Mouse (Mus musculus) liver, embryonic 11.5 days (tissue): Measurements from ENCODE around the gene 1700013F07Rik. TPM values are rescaled to one million over a fixed set of nuclear protein-coding genes. Genes with fewer than 3 reads are reported as not detected.
"Not testable (repeated sequence)": the region's sequence is repeated elsewhere in the genome, so short reads cannot be mapped to it uniquely, and the experiment has no call there.

Experiments used
- ATAC-seq: fragments of 200-750 bp; cut with Nextera tagmentation; replicated peaks from 2 replicates; pipeline ENCODE4 v1.8.0; 2017; ENCODE audit warnings: moderate number of reproducible peaks, mild to moderate bottlenecking, moderate TSS enrichment, moderate library complexity; ENCODE audit not compliant: low FRiP score
- DNase-seq: peaks from one replicate; pipeline ENCODE4 v3.0.0-alpha.2; 2017; ENCODE audit warnings: low spot score
- H3K27ac ChIP-seq: fragments of 300-500 bp; sonication (generic); 2 replicates; pipeline ENCODE4 v1.5.1; 2014; ENCODE audit warnings: mild to moderate bottlenecking, low read depth, low read length, control low read depth
- H3K27me3 ChIP-seq: fragments of 300-500 bp; sonication (generic); replicated peaks from 2 replicates; pipeline ENCODE4 v1.6.1; 2014; ENCODE audit warnings: low read length, mixed read lengths; ENCODE audit not compliant: control insufficient read depth, insufficient read depth
- H3K36me3 ChIP-seq: fragments of 300-500 bp; sonication (generic); 2 replicates; pipeline ENCODE4 v1.6.1; 2014; ENCODE audit warnings: mild to moderate bottlenecking, low read length, moderate library complexity, mixed read lengths; ENCODE audit not compliant: control insufficient read depth, insufficient read depth
- H3K4me1 ChIP-seq: fragments of 300-500 bp; sonication (generic); replicated peaks from 2 replicates; pipeline ENCODE4 v1.6.1; 2014; ENCODE audit warnings: low read length, mixed read lengths; ENCODE audit not compliant: control insufficient read depth, insufficient read depth
- H3K4me2 ChIP-seq: fragments of 300-500 bp; sonication (generic); 2 replicates; pipeline ENCODE4 v1.6.1; 2014; ENCODE audit warnings: mild to moderate bottlenecking, control low read depth, moderate library complexity
- H3K4me3 ChIP-seq: fragments of 300-500 bp; sonication (generic); 2 replicates; pipeline ENCODE4 v1.5.1; 2014; ENCODE audit warnings: low read depth, low read length, control low read depth
- H3K9ac ChIP-seq: fragments of 300-500 bp; sonication (generic); 2 replicates; pipeline ENCODE4 v1.6.1; 2014; ENCODE audit warnings: low read depth, low read length, control low read depth
- H3K9me3 ChIP-seq: fragments of 300-500 bp; sonication (generic); 2 replicates; pipeline ENCODE4 v1.6.1; 2016; ENCODE audit warnings: low read length, inconsistent platforms, mixed read lengths; ENCODE audit not compliant: control insufficient read depth
- WGBS: fragments of 180-500 bp; shearing (Covaris S2); extraction: QIAGEN DNeasy Blood & Tissue Kit; methylation state at CpG from one replicate; pipeline ENCODE4 v1.1.7; 2014; 5-methylcytosine and 5-hydroxymethylcytosine counted together
- polyA plus RNA-seq: library from polyadenylated mRNA; unstranded; fragments of >200 nt; fragmentation: Nextera tagmentation; extraction: Ambion mirVana; gene quantifications from 2 replicates; pipeline ENCODE4 v1.2.1, GENCODE M21; 2014

The 1700013F07Rik gene
- not detected in 2 replicates for polyA plus RNA-seq

- H3K4me2 ChIP-seq: no peak within 1 kb of the TSS
- H3K4me3 ChIP-seq: no peak within 1 kb of the TSS
- H3K9me3 ChIP-seq: no peaks in the 10 kb centered on the region
- H3K9ac ChIP-seq: no peak within 1 kb of the TSS
- H3K27ac ChIP-seq: no peak within 1 kb of the TSS
- DNase-seq: no peak
- H3K27me3 ChIP-seq: peaks cover 23% of the 10 kb centered on the region
- no peak for ATAC-seq
- peaks cover 8% of the 10 kb centered on the region for H3K4me1 ChIP-seq
- no peaks in the 10 kb centered on the region for H3K36me3 ChIP-seq
- 68% methylated on average over 6 of the region's 6 CpGs for WGBS
Observed at GRCm38 (mm10) chr3:108533951-108534350, at the start of gene 1700013F07Rik. TSS of gene 1700013F07Rik (plus strand) at chr3:108534150.

- H3K4me3 ChIP-seq: no peak overlapping the region
- H3K9me3 ChIP-seq: no peaks in the 10 kb centered on the region
- 78% methylated on average over 4 of the region's 4 CpGs for WGBS
- no peaks in the 10 kb centered on the region for H3K36me3 ChIP-seq
- H3K4me2 ChIP-seq: no peak overlapping the region
- H3K4me1 ChIP-seq: no peaks in the 10 kb centered on the region
- no peaks in the 10 kb centered on the region for H3K27me3 ChIP-seq
- DNase-seq (no peak), ATAC-seq (no peak)
- H3K27ac ChIP-seq: no peak overlapping the region
- H3K9ac ChIP-seq: no peak overlapping the region
Observed at GRCm38 (mm10) chr3:108484749-108485148, 49.2 kb upstream of the 1700013F07Rik start.

DNA sequence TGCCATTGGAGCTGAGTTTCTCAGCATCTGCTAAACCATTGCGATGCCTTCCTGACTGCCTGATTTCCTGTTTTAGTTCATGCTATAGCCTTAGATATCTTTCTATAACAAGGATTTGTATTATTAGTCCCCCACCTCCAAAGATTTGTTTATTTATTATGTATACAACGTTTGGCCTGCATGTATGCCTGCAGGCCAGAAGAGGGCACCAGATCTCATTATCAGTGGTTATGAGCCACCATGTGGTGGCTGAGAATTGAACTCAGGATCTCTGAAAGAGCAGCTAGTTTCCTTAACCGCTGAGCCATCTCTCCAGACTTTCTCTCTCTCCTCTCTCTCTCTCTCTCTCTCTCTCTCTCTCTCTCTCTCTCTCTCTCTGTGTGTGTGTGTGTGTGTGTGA is 44.0 kb upstream of the 1700013F07Rik start:
- Histone ChIP-seq H3K27ac (no peak overlapping the region), H3K36me3 (no peaks in the 10 kb centered on the region), H3K4me3 (no peak overlapping the region), H3K27me3 (no peaks in the 10 kb centered on the region; the same call in 1 of the 2 replicates), H3K9ac (no peak overlapping the region), H3K9me3 (no peaks in the 10 kb centered on the region), H3K4me1 (no peaks in the 10 kb centered on the region), H3K4me2 (no peak overlapping the region)
- no peak for ATAC-seq
- 39% methylated on average over 3 of the region's 3 CpGs for WGBS
- DNase-seq: no peak

GRCm38 (mm10) chr3:108494861-108495474 is 39.0 kb upstream of the 1700013F07Rik start:
- no peak for ATAC-seq
- no peaks in the 10 kb centered on the region; the same call in 1 of the 2 replicates for H3K27me3 ChIP-seq
- no peaks in the 10 kb centered on the region for H3K4me1 ChIP-seq
- no peaks in the 10 kb centered on the region for H3K9me3 ChIP-seq
- H3K36me3 ChIP-seq: no peaks in the 10 kb centered on the region
- no peak overlapping the region for H3K27ac ChIP-seq
- no peak overlapping the region for H3K4me3 ChIP-seq
- H3K9ac ChIP-seq: no peak overlapping the region
- 78% methylated on average over 9 of the region's 9 CpGs for WGBS
- DNase-seq: no peak
- no peak overlapping the region for H3K4me2 ChIP-seq

GRCm38 (mm10) chr3:108495486-108495885 is 38.5 kb upstream of the 1700013F07Rik start:
- H3K4me1 ChIP-seq: no peaks in the 10 kb centered on the region
- WGBS: 51% methylated on average over 4 of the region's 4 CpGs
- H3K36me3 ChIP-seq: no peaks in the 10 kb centered on the region
- no peak overlapping the region for H3K27ac ChIP-seq
- no peak overlapping the region for H3K9ac ChIP-seq
- ATAC-seq (no peak), DNase-seq (no peak)
- H3K4me2 ChIP-seq: no peak overlapping the region
- no peaks in the 10 kb centered on the region for H3K9me3 ChIP-seq
- no peak overlapping the region for H3K4me3 ChIP-seq
- no peaks in the 10 kb centered on the region; the same call in 1 of the 2 replicates for H3K27me3 ChIP-seq

- no peak overlapping the region for H3K4me2 ChIP-seq
- H3K4me1 ChIP-seq: no peaks in the 10 kb centered on the region
- no peak overlapping the region for H3K9ac ChIP-seq
- DNase-seq (no peak), ATAC-seq (no peak)
- no peaks in the 10 kb centered on the region for H3K36me3 ChIP-seq
- H3K4me3 ChIP-seq: no peak overlapping the region
- H3K9me3 ChIP-seq: no peaks in the 10 kb centered on the region
- WGBS: 39% methylated on average over 9 of the region's 9 CpGs
- H3K27me3 ChIP-seq: no peaks in the 10 kb centered on the region
- no peak overlapping the region for H3K27ac ChIP-seq
Observed at GRCm38 (mm10) chr3:108497602-108498001, 36.3 kb upstream of the 1700013F07Rik start.

DNA sequence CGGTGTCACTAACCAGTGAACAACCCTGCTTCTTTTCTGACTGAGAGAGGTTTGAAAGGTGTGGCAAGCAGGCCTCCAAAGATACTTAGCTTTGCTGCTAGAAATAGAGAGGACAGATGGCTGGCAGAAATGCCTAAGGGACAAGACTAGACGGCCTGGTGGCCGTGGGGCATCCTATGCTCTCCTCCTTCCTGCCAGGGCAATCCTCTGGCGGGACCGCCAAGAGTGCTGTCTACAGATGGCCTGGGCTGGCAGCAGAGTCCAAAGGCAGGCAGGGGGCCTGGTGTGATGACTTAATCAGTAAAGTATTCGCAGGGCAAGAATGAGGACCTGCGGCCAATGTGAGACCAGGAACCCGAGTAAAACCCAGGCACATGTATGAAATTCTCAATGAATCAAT is 34.1 kb upstream of the 1700013F07Rik start:
- H3K9me3 ChIP-seq: no peaks in the 10 kb centered on the region
- no peaks in the 10 kb centered on the region; the same call in 1 of the 2 replicates for H3K27me3 ChIP-seq
- H3K4me3 ChIP-seq: no peak overlapping the region
- H3K27ac ChIP-seq: no peak overlapping the region
- 82% methylated on average over 8 of the region's 8 CpGs for WGBS
- ATAC-seq (no peak), DNase-seq (no peak)
- no peak overlapping the region for H3K9ac ChIP-seq
- H3K4me2 ChIP-seq: no peak overlapping the region
- no peaks in the 10 kb centered on the region for H3K4me1 ChIP-seq
- H3K36me3 ChIP-seq: no peaks in the 10 kb centered on the region

DNA sequence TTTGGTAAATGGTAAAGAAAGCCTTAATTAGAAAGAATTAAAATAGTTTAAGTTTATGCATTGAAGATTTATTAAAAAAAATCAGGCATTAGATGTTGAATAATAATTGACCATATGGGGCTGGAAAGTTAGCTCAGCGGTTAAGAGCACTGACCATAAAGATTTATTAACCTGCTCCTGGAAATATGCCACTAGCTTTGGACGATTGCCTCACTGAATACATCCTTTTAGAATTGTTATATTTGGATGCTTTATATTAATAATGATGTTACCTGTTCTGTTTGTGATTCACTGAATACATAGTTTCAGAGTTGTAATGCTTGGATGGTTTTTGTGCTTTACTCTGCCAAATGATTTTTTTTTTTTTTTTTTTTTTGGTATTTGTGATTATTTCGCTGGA is 32.5 kb upstream of the 1700013F07Rik start:
- H3K27ac ChIP-seq, H3K9me3 ChIP-seq, H3K4me3 ChIP-seq, DNase-seq, H3K4me1 ChIP-seq, H3K36me3 ChIP-seq, H3K4me2 ChIP-seq, H3K9ac ChIP-seq, ATAC-seq, H3K27me3 ChIP-seq: not testable (repeated sequence)
- 78% methylated on average over 3 of the region's 3 CpGs for WGBS

- DNase-seq (no peak), ATAC-seq (no peak)
- Histone ChIP-seq H3K27ac (no peak overlapping the region), H3K4me3 (no peak overlapping the region), H3K4me1 (no peaks in the 10 kb centered on the region), H3K9me3 (no peaks in the 10 kb centered on the region), H3K36me3 (no peaks in the 10 kb centered on the region), H3K9ac (no peak overlapping the region), H3K4me2 (no peak overlapping the region), H3K27me3 (no peaks in the 10 kb centered on the region; the same call in 1 of the 2 replicates)
- 68% methylated on average over 4 of the region's 4 CpGs for WGBS
Observed at GRCm38 (mm10) chr3:108503908-108504307, 30.0 kb upstream of the 1700013F07Rik start.
